Comparison of ENCODE assay signal across 9 mouse cellular contexts in the genomic region with DNA sequence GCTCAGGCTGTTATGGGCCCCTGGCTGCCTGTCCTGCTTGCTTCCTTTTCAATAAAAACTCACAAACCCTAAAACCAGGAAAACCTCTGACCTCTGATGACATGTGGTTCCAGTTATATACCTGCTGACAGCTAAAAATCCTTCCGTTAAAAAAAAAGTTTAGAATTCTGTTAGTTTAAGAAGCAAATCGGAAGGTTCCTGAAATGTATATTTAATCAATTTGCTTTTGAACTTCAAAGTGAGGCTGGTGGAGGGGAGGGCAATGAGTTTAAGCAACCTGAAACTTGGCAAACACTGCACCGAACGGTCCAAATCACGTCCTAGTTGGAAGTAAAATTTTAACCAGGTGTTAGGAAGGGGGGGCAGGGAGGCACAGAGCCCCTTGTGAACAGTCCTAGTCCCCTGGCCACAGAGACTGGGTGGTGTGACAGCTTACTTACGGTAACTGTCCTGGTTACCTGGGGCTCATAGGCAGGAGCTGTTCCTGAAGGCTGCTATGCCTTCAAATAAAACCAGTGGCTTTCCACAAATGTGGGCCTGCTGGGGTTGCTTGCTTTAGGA. TPM values are rescaled to one million over a fixed set of nuclear protein-coding genes. Genes with fewer than 3 reads are reported as not detected.
DNase-seq lines count a peak whose midpoint lies in the region; ATAC-seq lines count a peak whose summit lies in the region.
"Had no signal": no experiment of that assay in that cellular context is flagged by ENCODE, and none has a peak within 500 bp of the region (broad histone marks: within the 10 kb centered on the region; RNA-seq: fewer than 3 reads in every experiment).

No protein-coding gene starts in this region.

- no peak overlapping the region for H3K9ac ChIP-seq in hindbrain, embryonic 16.5 days (ENCODE audit: low read depth, low read length)
- no peak overlapping the region for H3K9ac ChIP-seq in embryonic facial prominence, embryonic 15.5 days
- H3K9ac ChIP-seq in liver, embryonic 15.5 days = no peak overlapping the region

- WGBS in hindbrain, embryonic 10.5 days = 26% methylated on average over 6 of the region's 6 CpGs
- WGBS in hindbrain, embryonic 16.5 days = 44% methylated on average over 6 of the region's 6 CpGs
- WGBS in embryonic facial prominence, embryonic 15.5 days = 31% methylated on average over 6 of the region's 6 CpGs
- WGBS in liver, embryonic 15.5 days (ENCODE audit: insufficient replicate concordance) = 61% methylated on average over 6 of the region's 6 CpGs

- no peaks in the 10 kb centered on the region for H3K9me3 ChIP-seq in hindbrain, embryonic 10.5 days
- no peaks in the 10 kb centered on the region for H3K9me3 ChIP-seq in hindbrain, embryonic 16.5 days (ENCODE audit: control insufficient read depth, low read length)
- H3K9me3 ChIP-seq in embryonic facial prominence, embryonic 15.5 days (replicated peaks) = no peaks in the 10 kb centered on the region
- H3K9me3 ChIP-seq in liver, embryonic 15.5 days (replicated peaks) = no peaks in the 10 kb centered on the region

- no peaks in the 10 kb centered on the region for H3K36me3 ChIP-seq in hindbrain, embryonic 10.5 days
- no peaks in the 10 kb centered on the region for H3K36me3 ChIP-seq in hindbrain, embryonic 16.5 days (ENCODE audit: control insufficient read depth, insufficient read depth, low read length)
- peaks cover 3% of the 10 kb centered on the region; the same call in 1 of the 2 replicates for H3K36me3 ChIP-seq in embryonic facial prominence, embryonic 15.5 days
- H3K36me3 ChIP-seq in liver, embryonic 15.5 days (replicated peaks) = peaks cover 17% of the 10 kb centered on the region

- H3K4me1 ChIP-seq in hindbrain, embryonic 10.5 days (replicated peaks) = peaks cover 94% of the 10 kb centered on the region
- peaks cover 48% of the 10 kb centered on the region for H3K4me1 ChIP-seq in hindbrain, embryonic 16.5 days (ENCODE audit: control insufficient read depth, insufficient read depth, low read depth, low read length)
- H3K4me1 ChIP-seq in embryonic facial prominence, embryonic 15.5 days = peaks cover 90% of the 10 kb centered on the region
- peaks cover 97% of the 10 kb centered on the region for H3K4me1 ChIP-seq in liver, embryonic 15.5 days (replicated peaks)

- H3K4me3 ChIP-seq in hindbrain, embryonic 10.5 days = no peak overlapping the region
- H3K4me3 ChIP-seq in hindbrain, embryonic 16.5 days (ENCODE audit: low read length) = no peak overlapping the region
- no peak overlapping the region for H3K4me3 ChIP-seq in embryonic facial prominence, embryonic 15.5 days (replicated peaks)
- H3K4me3 ChIP-seq in liver, embryonic 15.5 days (replicated peaks) = no peak overlapping the region

- H3K27ac ChIP-seq in hindbrain, embryonic 10.5 days = peak overlapping the region; percentile 86
- no peak overlapping the region for H3K27ac ChIP-seq in hindbrain, embryonic 16.5 days (ENCODE audit: low read depth, low read length)
- H3K27ac ChIP-seq in embryonic facial prominence, embryonic 15.5 days (replicated peaks) = peak overlapping the region; percentile 75
- H3K27ac ChIP-seq in liver, embryonic 15.5 days (replicated peaks) = peak overlapping the region; percentile 71

- ATAC-seq in hindbrain, embryonic 16.5 days = no peak
- no peak for ATAC-seq in embryonic facial prominence, embryonic 15.5 days (ENCODE audit: insufficient number of reproducible peaks, low FRiP score, low TSS enrichment, low read depth)
- ATAC-seq in liver, embryonic 15.5 days (ENCODE audit: insufficient read depth) = peak; percentile 53

- peaks cover 41% of the 10 kb centered on the region for H3K27me3 ChIP-seq in hindbrain, embryonic 10.5 days (ENCODE audit: insufficient read depth, poor library complexity, severe bottlenecking)
- H3K27me3 ChIP-seq in hindbrain, embryonic 16.5 days (replicated peaks; ENCODE audit: control insufficient read depth, insufficient read depth, low read length) = no peaks in the 10 kb centered on the region
- no peaks in the 10 kb centered on the region for H3K27me3 ChIP-seq in embryonic facial prominence, embryonic 15.5 days
- no peaks in the 10 kb centered on the region for H3K27me3 ChIP-seq in liver, embryonic 15.5 days

- intact Hi-C loops in gastrocnemius, postnatal 36 days (cut with DNase I) = no loop called here

- no peak overlapping the region for H3K4me2 ChIP-seq in hindbrain, embryonic 16.5 days (ENCODE audit: low read length)
- H3K4me2 ChIP-seq in embryonic facial prominence, embryonic 15.5 days (replicated peaks) = no peak overlapping the region
- H3K4me2 ChIP-seq in liver, embryonic 15.5 days = peak overlapping the region; percentile 54

- peak; percentile 27 for DNase-seq in hindbrain, embryonic 10.5 days (ENCODE audit: low spot score)
- DNase-seq in kidney, adult 9 months = peak; percentile 91
- DNase-seq in left cerebral cortex, adult 18-20 months (ENCODE audit: low spot score in 2 of 2) = no peak
- DNase-seq in adipocyte (ENCODE audit: low spot score) = no peak
- DNase-seq in gastrocnemius, postnatal 36 days = no peak
- DNase-seq: adrenal gland, postnatal 25 days had no signal

RNA-seq across cellular contexts. Expression of a gene that starts 41.1 kb away (rescaled TPM):
- polyA plus RNA-seq in hindbrain, embryonic 10.5 days (2016; fragmentation: Nextera tagmentation; extraction: Ambion mirVana) = 3.2 and 3.7 TPM in 2 replicates
- polyA plus RNA-seq in hindbrain, embryonic 16.5 days (2015; fragmentation: Nextera tagmentation; extraction: Ambion mirVana) = 2.6 and 3.8 TPM in 2 replicates
- polyA plus RNA-seq in embryonic facial prominence, embryonic 15.5 days (2015; fragmentation: Nextera tagmentation; extraction: Ambion mirVana) = 9.1 and 9.9 TPM in 2 replicates
- 2.9 and 3.9 TPM in 2 replicates for polyA plus RNA-seq in liver, embryonic 15.5 days (2015; fragmentation: Nextera tagmentation; extraction: Ambion mirVana)
- 10 to 100 TPM in 1 of 2 experiments, 1 to 10 TPM in 1; 8.3 to 12.9 TPM for total RNA-seq in left cerebral cortex, adult 18-20 months (2021)
- 1 to 10 TPM; 6.3 to 6.7 TPM for total RNA-seq in gastrocnemius, postnatal 36 days (2021)

Comparison
In these comparisons a context has a peak if more than half of its experiments do, and no peak if none do; other contexts are left out.
1. DNase-seq: peak in hindbrain, embryonic 10.5 days (single experiment) and kidney, adult 9 months (single experiment); none in left cerebral cortex, adult 18-20 months (0 of 2), adipocyte (single experiment) and gastrocnemius, postnatal 36 days (0 of 2).